Mouse (Mus musculus) olfactory bulb, adult 2 months (tissue): ENCODE data around the gene Olfr643.

Experiments used
- CTCF ChIP-seq: fragments of 200-500 bp; IDR thresholded peaks from 2 replicates; pipeline ENCODE4 v1.5.1; 2012; ENCODE audit warnings: low read depth, mild to moderate bottlenecking, low read length, moderate library complexity; ENCODE audit not compliant: insufficient read depth
- POLR2A ChIP-seq: fragments of 200-500 bp; IDR thresholded peaks from 2 replicates; pipeline ENCODE4 v1.6.1; 2012; ENCODE audit warnings: mild to moderate bottlenecking, low read depth, low read length, moderate library complexity; ENCODE audit not compliant: insufficient read depth

DNA sequence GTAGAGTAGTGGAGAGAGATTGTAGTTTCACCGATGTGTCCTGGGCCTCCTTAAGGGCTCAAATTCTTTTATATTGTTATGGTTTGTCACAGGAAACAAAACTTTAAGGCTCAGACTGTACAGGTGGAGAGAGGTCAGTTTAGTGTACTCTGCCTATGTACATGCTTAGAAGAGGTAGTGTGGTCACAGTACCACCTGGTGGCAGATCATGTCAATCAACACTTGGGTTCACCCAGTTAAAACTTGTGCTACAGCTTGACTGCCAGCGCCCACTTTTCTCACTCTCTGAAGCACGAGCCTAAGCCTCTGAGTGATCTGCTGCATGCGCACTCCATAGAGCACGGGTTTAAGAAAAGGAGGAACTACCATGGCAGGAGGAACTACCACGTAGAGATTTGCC, 29.9 kb upstream of the Olfr643 start:
- no peak for TF ChIP-seq POLR2A
- TF ChIP-seq CTCF = no peak
